8 mouse cellular contexts compared by ENCODE assay signal in the genomic region with DNA sequence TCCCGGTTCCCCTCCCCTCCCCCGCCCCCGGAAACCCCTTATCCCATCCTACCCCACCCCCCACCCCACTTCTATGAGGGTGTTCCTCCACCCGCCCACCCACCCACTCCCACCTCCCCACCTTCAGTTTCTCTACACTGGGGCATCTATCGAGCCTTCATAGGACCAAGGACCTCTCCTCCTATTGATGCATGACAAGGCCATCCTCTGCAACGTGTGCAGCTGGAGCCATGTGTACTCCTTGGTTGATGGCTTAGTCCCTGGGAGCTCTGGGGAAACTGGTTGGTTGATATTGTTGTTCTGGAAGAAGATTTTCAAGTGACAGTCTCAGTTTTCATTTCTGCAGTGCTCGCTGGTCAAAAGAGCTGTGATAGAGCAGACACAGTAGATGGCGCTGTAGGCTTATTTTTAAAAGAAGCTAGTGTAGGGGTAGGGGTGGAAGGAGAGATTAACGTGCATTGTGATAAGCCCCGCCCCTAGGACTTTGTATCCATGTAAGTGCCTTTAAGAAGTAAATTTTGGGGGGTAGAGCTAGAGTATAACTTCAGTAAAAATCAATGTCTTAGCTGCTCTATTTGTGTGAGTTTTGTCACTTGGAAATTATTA.
DNase-seq lines count a peak whose midpoint lies in the region; ATAC-seq and TF ChIP-seq lines count a peak whose summit lies in the region.

No protein-coding gene starts in this region.

- in situ Hi-C loops in CH12.LX (cut with MboI; ENCODE audit: low pct_ligation_motif_present, low pct_unique_long_range_greater_than_20kb, low sequenced_read_pairs), result loop anchor here (5.0 kb wide), 2 partner anchors 254 to 779 kb away; no protein-coding TSS in a partner anchor

- no peaks in the 10 kb centered on the region for H3K79me2 ChIP-seq in CH12.LX (replicated peaks; ENCODE audit: control insufficient read depth, extremely low read depth, insufficient read depth, poor library complexity, severe bottlenecking)

- no peaks in the 10 kb centered on the region for H3K9me3 ChIP-seq in CH12.LX (replicated peaks; ENCODE audit: low read length)
- H3K9me3 ChIP-seq in embryonic facial prominence, embryonic 10.5 days, result no peaks in the 10 kb centered on the region
- H3K9me3 ChIP-seq in heart, embryonic 15.5 days (replicated peaks), result no peaks in the 10 kb centered on the region
- H3K9me3 ChIP-seq in kidney, embryonic 15.5 days (replicated peaks), result no peaks in the 10 kb centered on the region
- H3K9me3 ChIP-seq in limb, embryonic 14.5 days (ENCODE audit: control insufficient read depth, low read length), result no peaks in the 10 kb centered on the region

- peak; percentile 62; the same call in 1 of the 2 replicates for ATAC-seq in heart, embryonic 15.5 days (replicated peaks; ENCODE audit: insufficient number of reproducible peaks, insufficient read depth, low FRiP score, low read depth)
- ATAC-seq in kidney, embryonic 15.5 days (replicated peaks; ENCODE audit: low FRiP score), result peak; percentile 74
- ATAC-seq in limb, embryonic 14.5 days (ENCODE audit: low FRiP score, low read depth), result peak; percentile 80

- no peak for TF ChIP-seq EP300 in CH12.LX (IDR thresholded peaks at IDR 0.05; ENCODE audit: low read length)

- WGBS in embryonic facial prominence, embryonic 10.5 days, result 28% methylated on average over 10 of the region's 10 CpGs
- WGBS in heart, embryonic 15.5 days, result 12% methylated on average over 10 of the region's 10 CpGs
- 23% methylated on average over 10 of the region's 10 CpGs for WGBS in kidney, embryonic 15.5 days
- 24% methylated on average over 10 of the region's 10 CpGs for WGBS in limb, embryonic 14.5 days

- TF ChIP-seq CTCF in CH12.LX (conservative IDR thresholded peaks at IDR 0.05 in 1 of 2, IDR thresholded peaks at IDR 0.05 in 1 of 2; ENCODE audit: low read depth in 2 of 2, low read length in 2 of 2), result peak; percentile 46 to 87

- H3K4me1 ChIP-seq in CH12.LX (ENCODE audit: control insufficient read depth in 1 of 2, insufficient read depth in 2 of 2), result no peaks in the 10 kb centered on the region
- H3K4me1 ChIP-seq in embryonic facial prominence, embryonic 10.5 days, result peaks cover 5% of the 10 kb centered on the region; the same call in 1 of the 2 replicates
- peaks cover 7% of the 10 kb centered on the region for H3K4me1 ChIP-seq in heart, embryonic 15.5 days (replicated peaks)
- H3K4me1 ChIP-seq in kidney, embryonic 15.5 days, result peaks cover 30% of the 10 kb centered on the region
- peaks cover 12% of the 10 kb centered on the region; the same call in 1 of the 2 replicates for H3K4me1 ChIP-seq in limb, embryonic 14.5 days (ENCODE audit: control insufficient read depth, insufficient read depth, low read length)

- TF ChIP-seq POLR2A in CH12.LX (IDR thresholded peaks at IDR 0.05; ENCODE audit: low read depth, low read length), result no peak
- no peak for TF ChIP-seq POLR2A in limb, embryonic 14.5 days (IDR thresholded peaks at IDR 0.05; ENCODE audit: borderline replicate concordance, extremely low read depth, insufficient read depth, insufficient read length)

- no peak overlapping the region for H3K4me3 ChIP-seq in CH12.LX (replicated peaks in 1 of 3; ENCODE audit: low read depth in 2 of 3, low read length in 2 of 3, poor library complexity in 1 of 3)
- H3K4me3 ChIP-seq in embryonic facial prominence, embryonic 10.5 days, result no peak overlapping the region
- H3K4me3 ChIP-seq in heart, embryonic 15.5 days, result no peak overlapping the region
- no peak overlapping the region for H3K4me3 ChIP-seq in kidney, embryonic 15.5 days (replicated peaks)
- H3K4me3 ChIP-seq in limb, embryonic 14.5 days (replicated peaks; ENCODE audit: low read length), result no peak overlapping the region

- no peak overlapping the region for H3K4me2 ChIP-seq in CH12.LX (ENCODE audit: insufficient read depth, low read depth, poor library complexity, severe bottlenecking)
- no peak overlapping the region for H3K4me2 ChIP-seq in heart, embryonic 15.5 days
- no peak overlapping the region for H3K4me2 ChIP-seq in kidney, embryonic 15.5 days
- no peak overlapping the region for H3K4me2 ChIP-seq in limb, embryonic 14.5 days (replicated peaks; ENCODE audit: low read depth, low read length, severe bottlenecking)

- H3K9ac ChIP-seq in CH12.LX (ENCODE audit: insufficient read depth, low read depth), result no peak overlapping the region
- H3K9ac ChIP-seq in heart, embryonic 15.5 days, result no peak overlapping the region
- no peak overlapping the region for H3K9ac ChIP-seq in kidney, embryonic 15.5 days
- no peak overlapping the region for H3K9ac ChIP-seq in limb, embryonic 14.5 days (ENCODE audit: low read depth, low read length, severe bottlenecking)

- dilution Hi-C loops in CH12.LX (cut with MboI; ENCODE audit: extremely low pct_ligation_motif_present, extremely low pct_unique_long_range_greater_than_20kb, low sequenced_read_pairs), result no loop called here

- no peaks in the 10 kb centered on the region for H3K27me3 ChIP-seq in CH12.LX (replicated peaks)
- H3K27me3 ChIP-seq in embryonic facial prominence, embryonic 10.5 days (replicated peaks; ENCODE audit: low read depth, poor library complexity, severe bottlenecking), result no peaks in the 10 kb centered on the region
- no peaks in the 10 kb centered on the region for H3K27me3 ChIP-seq in heart, embryonic 15.5 days
- no peaks in the 10 kb centered on the region for H3K27me3 ChIP-seq in kidney, embryonic 15.5 days
- no peaks in the 10 kb centered on the region for H3K27me3 ChIP-seq in limb, embryonic 14.5 days (ENCODE audit: control insufficient read depth, insufficient read depth, low read length)

- no peak overlapping the region for H3K27ac ChIP-seq in CH12.LX (ENCODE audit: insufficient read depth, low read depth)
- H3K27ac ChIP-seq in embryonic facial prominence, embryonic 10.5 days (replicated peaks), result no peak overlapping the region
- no peak overlapping the region for H3K27ac ChIP-seq in heart, embryonic 15.5 days
- no peak overlapping the region for H3K27ac ChIP-seq in kidney, embryonic 15.5 days
- H3K27ac ChIP-seq in limb, embryonic 14.5 days (replicated peaks; ENCODE audit: low read depth, low read length), result no peak overlapping the region

- peaks cover 0 to 19% of the 10 kb centered on the region in 2 experiments for H3K36me3 ChIP-seq in CH12.LX (replicated peaks in 1 of 2; ENCODE audit: control insufficient read depth in 1 of 2, insufficient read depth in 1 of 2, low read length in 1 of 2)
- H3K36me3 ChIP-seq in embryonic facial prominence, embryonic 10.5 days (replicated peaks), result no peaks in the 10 kb centered on the region
- H3K36me3 ChIP-seq in heart, embryonic 15.5 days, result no peaks in the 10 kb centered on the region
- H3K36me3 ChIP-seq in kidney, embryonic 15.5 days, result no peaks in the 10 kb centered on the region
- no peaks in the 10 kb centered on the region for H3K36me3 ChIP-seq in limb, embryonic 14.5 days (ENCODE audit: control insufficient read depth, insufficient read depth, low read length)

- TF ChIP-seq RAD21 in CH12.LX (IDR thresholded peaks at IDR 0.05; ENCODE audit: low read depth, low read length), result peak; percentile 93

- DNase-seq in CH12.LX (ENCODE audit: extremely low read depth), result peak; percentile 82
- DNase-seq in adrenal gland, postnatal 14 days, result peak; percentile 69
- peak; percentile 62 for DNase-seq in embryonic facial prominence, embryonic 10.5 days (ENCODE audit: low spot score)
- peak; percentile 87 for DNase-seq in limb, embryonic 14.5 days (ENCODE audit: low spot score)
- DNase-seq in natural killer cell, adult 2 months (ENCODE audit: low spot score in 2 of 2), result peak; percentile 58 to 66
- DNase-seq in thymus, postnatal 10 days (ENCODE audit: low spot score in 2 of 2), result peak; percentile 18 to 79

TF ChIP-seq in CH12.LX, 34 proteins besides CTCF, POLR2A, EP300 and RAD21:
- peak; percentile 48; the same call in 1 of the 2 replicates for TF ChIP-seq MYC (IDR thresholded peaks at IDR 0.05; ENCODE audit: low read depth, low read length)
- TF ChIP-seq CHD1 (IDR thresholded peaks at IDR 0.05; ENCODE audit: low read depth, low read length), result no peak
- 0 out of 2 replicates have a peak, but pooled peaks have one; percentile 42 for TF ChIP-seq IRF4 (IDR thresholded peaks at IDR 0.05; ENCODE audit: low read depth, low read length)
- TF ChIP-seq TCF12 (IDR thresholded peaks at IDR 0.05; ENCODE audit: low read depth, low read length), result 0 out of 2 replicates have a peak, but pooled peaks have one; percentile 11
- TF ChIP-seq KAT2A (IDR thresholded peaks at IDR 0.05; ENCODE audit: insufficient replicate concordance, low read length), result no peak
- TF ChIP-seq SMC3 (IDR thresholded peaks at IDR 0.05; ENCODE audit: low read depth, low read length), result peak; percentile 84
- peak; percentile 70; the same call in 1 of the 2 replicates for TF ChIP-seq MAZ (IDR thresholded peaks at IDR 0.05; ENCODE audit: low read depth, low read length)
- TF ChIP-seq MEF2A (IDR thresholded peaks at IDR 0.05; ENCODE audit: borderline replicate concordance, low read depth, low read length), result peak; percentile 40; the same call in 1 of the 2 replicates
- peak; percentile 18; the same call in 1 of the 2 replicates for TF ChIP-seq BHLHE40 (IDR thresholded peaks at IDR 0.05; ENCODE audit: low read depth, low read length)
- peak; percentile 80 for TF ChIP-seq ZC3H11A (IDR thresholded peaks at IDR 0.05; ENCODE audit: low read depth, low read length)
- TF ChIP-seq MAX (IDR thresholded peaks at IDR 0.05; ENCODE audit: low read length), result no peak
